16 mouse cellular contexts compared by ENCODE assay signal in genomic region chr3:150406086-150406485, GRCm38 (mm10).
"Had no signal": no experiment of that assay in that cellular context is flagged by ENCODE, and none has a peak within 500 bp of the region (broad histone marks: within the 10 kb centered on the region; RNA-seq: fewer than 3 reads in every experiment).

No protein-coding gene starts in this region.

- H3K4me3 ChIP-seq: midbrain, embryonic 10.5 days; midbrain, embryonic 12.5 days; myocyte; neural tube, embryonic 13.5 days; neural tube, embryonic 15.5 days; stomach, embryonic 15.5 days had no signal

- H3K4me1 ChIP-seq: midbrain, embryonic 10.5 days; midbrain, embryonic 12.5 days; neural tube, embryonic 13.5 days; neural tube, embryonic 15.5 days; stomach, embryonic 15.5 days had no signal

- DNase-seq: lung, embryonic 14.5 days; lung, postnatal 10 days; lung, postnatal 4 days; midbrain, embryonic 14.5 days; retina, postnatal 1 day; right cerebral cortex, adult 18-20 months; thymus, adult 2 months; thymus, postnatal 25 days; thymus, postnatal 4 days had no signal

- H3K27ac ChIP-seq: midbrain, embryonic 10.5 days; midbrain, embryonic 12.5 days; neural tube, embryonic 13.5 days; neural tube, embryonic 15.5 days; stomach, embryonic 15.5 days; stomach, postnatal 0 days had no signal

- H3K27me3 ChIP-seq: midbrain, embryonic 12.5 days; neural tube, embryonic 13.5 days; neural tube, embryonic 15.5 days; stomach, embryonic 15.5 days had no signal
